Mouse (Mus musculus): Measurements from ENCODE around the gene Zcchc18. TPM values are rescaled to one million over a fixed set of nuclear protein-coding genes. Genes with fewer than 3 reads are reported as not detected.

Gene Zcchc18
- polyA plus RNA-seq, 1 experiment from 2014 or later, result 1.8 TPM

Other genes with a start within 250 kb of the Zcchc18 start
- 324 and 341 TPM in 2 replicates for gene Morf4l2, start 249.5 kb upstream of the Zcchc18 start, polyA plus RNA-seq (2014; fragmentation: Nextera tagmentation; extraction: Ambion mirVana)
- gene Glra4, start 213.0 kb upstream of the Zcchc18 start, polyA plus RNA-seq (2014; fragmentation: Nextera tagmentation; extraction: Ambion mirVana), result 0.12 and 0.15 TPM in 2 replicates
- 3.6 and 3.8 TPM in 2 replicates for gene Plp1, start 170.5 kb upstream of the Zcchc18 start, polyA plus RNA-seq (2014; fragmentation: Nextera tagmentation; extraction: Ambion mirVana)
- gene Rab9b, start 124.4 kb upstream of the Zcchc18 start, polyA plus RNA-seq (2014; fragmentation: Nextera tagmentation; extraction: Ambion mirVana), result 0.27 and 0.57 TPM in 2 replicates
- gene H2bfm, start 65.8 kb upstream of the Zcchc18 start, polyA plus RNA-seq (2014; fragmentation: Nextera tagmentation; extraction: Ambion mirVana), result not detected in 2 replicates
- gene Tmsb15b2, start 17.7 kb upstream of the Zcchc18 start, polyA plus RNA-seq (2014; fragmentation: Nextera tagmentation; extraction: Ambion mirVana), result 15.0 and 21.0 TPM in 2 replicates
- 0.71 and 2.2 TPM in 2 replicates for gene Tmsb15l, start 16.3 kb upstream of the Zcchc18 start, polyA plus RNA-seq (2014; fragmentation: Nextera tagmentation; extraction: Ambion mirVana)
- 13.7 and 16.2 TPM in 2 replicates for gene Tmsb15b1, start 16.3 kb upstream of the Zcchc18 start, polyA plus RNA-seq (2014; fragmentation: Nextera tagmentation; extraction: Ambion mirVana)
- gene Slc25a53, start 45.1 kb downstream of the Zcchc18 start, polyA plus RNA-seq (2014; fragmentation: Nextera tagmentation; extraction: Ambion mirVana), result 5.2 and 6.4 TPM in 2 replicates
- gene Fam199x, start 56.4 kb downstream of the Zcchc18 start, polyA plus RNA-seq (2014; fragmentation: Nextera tagmentation; extraction: Ambion mirVana), result 5.7 and 6.0 TPM in 2 replicates
- not detected in 2 replicates for gene Esx1, start 128.9 kb downstream of the Zcchc18 start, polyA plus RNA-seq (2014; fragmentation: Nextera tagmentation; extraction: Ambion mirVana)